Mouse (Mus musculus): ENCODE results near the gene Mcam. TPM values are rescaled to one million over a fixed set of nuclear protein-coding genes. Genes with fewer than 3 reads are reported as not detected.

Gene Mcam
- polyA plus RNA-seq, 1 experiment: 66.4 TPM

GRCm38 (mm10) chr9:44147290-44147689 is 13.0 kb downstream of the Mcam start:
- H3K4me1 ChIP-seq (ENCODE audit: control insufficient read depth, insufficient read depth, low read length): peaks cover 2% of the 10 kb centered on the region; the same call in 1 of the 2 replicates
- TF ChIP-seq CTCF (IDR thresholded peaks at IDR 0.05; ENCODE audit: borderline replicate concordance, insufficient read depth, low read length): no peak
- no peak for TF ChIP-seq POLR2A (IDR thresholded peaks at IDR 0.05; ENCODE audit: low read depth, low read length)
- H3K27ac ChIP-seq (ENCODE audit: insufficient read depth, low read length): 0 out of 2 replicates have a peak overlapping the region, but pooled peaks have one; percentile 40
- no peak overlapping the region for H3K4me3 ChIP-seq (ENCODE audit: insufficient read depth, low read length)

GRCm38 (mm10) chr9:44159886-44160285 is 25.6 kb downstream of the Mcam start:
- H3K4me3 ChIP-seq (ENCODE audit: insufficient read depth, low read length): no peak overlapping the region
- H3K4me1 ChIP-seq (ENCODE audit: control insufficient read depth, insufficient read depth, low read length): no peaks in the 10 kb centered on the region
- TF ChIP-seq CTCF (IDR thresholded peaks at IDR 0.05; ENCODE audit: borderline replicate concordance, insufficient read depth, low read length): no peak
- TF ChIP-seq POLR2A (IDR thresholded peaks at IDR 0.05; ENCODE audit: low read depth, low read length): no peak
- H3K27ac ChIP-seq (ENCODE audit: insufficient read depth, low read length): no peak overlapping the region

GRCm38 (mm10) chr9:44168931-44169330 is 34.7 kb downstream of the Mcam start:
- no peak overlapping the region for H3K4me3 ChIP-seq (ENCODE audit: insufficient read depth, low read length)
- H3K4me1 ChIP-seq (ENCODE audit: control insufficient read depth, insufficient read depth, low read length): no peaks in the 10 kb centered on the region
- no peak overlapping the region for H3K27ac ChIP-seq (ENCODE audit: insufficient read depth, low read length)
- TF ChIP-seq POLR2A (IDR thresholded peaks at IDR 0.05; ENCODE audit: low read depth, low read length) (no peak), CTCF (IDR thresholded peaks at IDR 0.05; ENCODE audit: borderline replicate concordance, insufficient read depth, low read length) (no peak)

GRCm38 (mm10) chr9:44170691-44171151 is 36.5 kb downstream of the Mcam start:
- H3K27ac ChIP-seq (ENCODE audit: insufficient read depth, low read length): no peak overlapping the region
- no peaks in the 10 kb centered on the region for H3K4me1 ChIP-seq (ENCODE audit: control insufficient read depth, insufficient read depth, low read length)
- no peak overlapping the region for H3K4me3 ChIP-seq (ENCODE audit: insufficient read depth, low read length)
- no peak for TF ChIP-seq CTCF (IDR thresholded peaks at IDR 0.05; ENCODE audit: borderline replicate concordance, insufficient read depth, low read length)
- no peak for TF ChIP-seq POLR2A (IDR thresholded peaks at IDR 0.05; ENCODE audit: low read depth, low read length)

GRCm38 (mm10) chr9:44175556-44175955 is 41.3 kb downstream of the Mcam start:
- no peak overlapping the region for H3K4me3 ChIP-seq (ENCODE audit: insufficient read depth, low read length)
- H3K27ac ChIP-seq (ENCODE audit: insufficient read depth, low read length): no peak overlapping the region
- TF ChIP-seq POLR2A (IDR thresholded peaks at IDR 0.05; ENCODE audit: low read depth, low read length): no peak
- TF ChIP-seq CTCF (IDR thresholded peaks at IDR 0.05; ENCODE audit: borderline replicate concordance, insufficient read depth, low read length): no peak
- H3K4me1 ChIP-seq (ENCODE audit: control insufficient read depth, insufficient read depth, low read length): no peaks in the 10 kb centered on the region

GRCm38 (mm10) chr9:44175957-44176356 is 41.7 kb downstream of the Mcam start:
- no peak overlapping the region for H3K4me3 ChIP-seq (ENCODE audit: insufficient read depth, low read length)
- H3K4me1 ChIP-seq (ENCODE audit: control insufficient read depth, insufficient read depth, low read length): no peaks in the 10 kb centered on the region
- H3K27ac ChIP-seq (ENCODE audit: insufficient read depth, low read length): no peak overlapping the region
- TF ChIP-seq CTCF (IDR thresholded peaks at IDR 0.05; ENCODE audit: borderline replicate concordance, insufficient read depth, low read length) (no peak), POLR2A (IDR thresholded peaks at IDR 0.05; ENCODE audit: low read depth, low read length) (no peak)

- no peak overlapping the region for H3K4me3 ChIP-seq (ENCODE audit: insufficient read depth, low read length)
- no peak overlapping the region for H3K27ac ChIP-seq (ENCODE audit: insufficient read depth, low read length)
- no peak for TF ChIP-seq CTCF (IDR thresholded peaks at IDR 0.05; ENCODE audit: borderline replicate concordance, insufficient read depth, low read length)
- TF ChIP-seq POLR2A (IDR thresholded peaks at IDR 0.05; ENCODE audit: low read depth, low read length): no peak
- H3K4me1 ChIP-seq (ENCODE audit: control insufficient read depth, insufficient read depth, low read length): no peaks in the 10 kb centered on the region
Measured at GRCm38 (mm10) chr9:44177405-44177804, 43.1 kb downstream of the Mcam start.

GRCm38 (mm10) chr9:44178389-44178788 is 44.1 kb downstream of the Mcam start:
- H3K4me3 ChIP-seq (ENCODE audit: insufficient read depth, low read length): no peak overlapping the region
- TF ChIP-seq CTCF (IDR thresholded peaks at IDR 0.05; ENCODE audit: borderline replicate concordance, insufficient read depth, low read length) (no peak), POLR2A (IDR thresholded peaks at IDR 0.05; ENCODE audit: low read depth, low read length) (no peak)
- H3K4me1 ChIP-seq (ENCODE audit: control insufficient read depth, insufficient read depth, low read length): no peaks in the 10 kb centered on the region
- H3K27ac ChIP-seq (ENCODE audit: insufficient read depth, low read length): no peak overlapping the region

GRCm38 (mm10) chr9:44178811-44179210 is 44.5 kb downstream of the Mcam start:
- no peak overlapping the region for H3K4me3 ChIP-seq (ENCODE audit: insufficient read depth, low read length)
- H3K4me1 ChIP-seq (ENCODE audit: control insufficient read depth, insufficient read depth, low read length): no peaks in the 10 kb centered on the region
- TF ChIP-seq POLR2A (IDR thresholded peaks at IDR 0.05; ENCODE audit: low read depth, low read length): no peak
- TF ChIP-seq CTCF (IDR thresholded peaks at IDR 0.05; ENCODE audit: borderline replicate concordance, insufficient read depth, low read length): no peak
- no peak overlapping the region for H3K27ac ChIP-seq (ENCODE audit: insufficient read depth, low read length)

- H3K4me3 ChIP-seq (ENCODE audit: insufficient read depth, low read length): no peak overlapping the region
- H3K27ac ChIP-seq (ENCODE audit: insufficient read depth, low read length): no peak overlapping the region
- TF ChIP-seq CTCF (IDR thresholded peaks at IDR 0.05; ENCODE audit: borderline replicate concordance, insufficient read depth, low read length) (no peak), POLR2A (IDR thresholded peaks at IDR 0.05; ENCODE audit: low read depth, low read length) (no peak)
- H3K4me1 ChIP-seq (ENCODE audit: control insufficient read depth, insufficient read depth, low read length): no peaks in the 10 kb centered on the region
Measured at GRCm38 (mm10) chr9:44181537-44181936, 47.3 kb downstream of the Mcam start.

GRCm38 (mm10) chr9:44182260-44182659 is 48.0 kb downstream of the Mcam start:
- TF ChIP-seq CTCF (IDR thresholded peaks at IDR 0.05; ENCODE audit: borderline replicate concordance, insufficient read depth, low read length): peak; percentile 35; the same call in 1 of the 2 replicates
- no peak for TF ChIP-seq POLR2A (IDR thresholded peaks at IDR 0.05; ENCODE audit: low read depth, low read length)
- Histone ChIP-seq H3K4me3 (ENCODE audit: insufficient read depth, low read length) (no peak overlapping the region), H3K4me1 (ENCODE audit: control insufficient read depth, insufficient read depth, low read length) (no peaks in the 10 kb centered on the region), H3K27ac (ENCODE audit: insufficient read depth, low read length) (no peak overlapping the region)

All from embryonic fibroblast, embryonic 13.5 days (primary cell).